ENCODE assay signal across 10 mouse cellular contexts in the genomic region with DNA sequence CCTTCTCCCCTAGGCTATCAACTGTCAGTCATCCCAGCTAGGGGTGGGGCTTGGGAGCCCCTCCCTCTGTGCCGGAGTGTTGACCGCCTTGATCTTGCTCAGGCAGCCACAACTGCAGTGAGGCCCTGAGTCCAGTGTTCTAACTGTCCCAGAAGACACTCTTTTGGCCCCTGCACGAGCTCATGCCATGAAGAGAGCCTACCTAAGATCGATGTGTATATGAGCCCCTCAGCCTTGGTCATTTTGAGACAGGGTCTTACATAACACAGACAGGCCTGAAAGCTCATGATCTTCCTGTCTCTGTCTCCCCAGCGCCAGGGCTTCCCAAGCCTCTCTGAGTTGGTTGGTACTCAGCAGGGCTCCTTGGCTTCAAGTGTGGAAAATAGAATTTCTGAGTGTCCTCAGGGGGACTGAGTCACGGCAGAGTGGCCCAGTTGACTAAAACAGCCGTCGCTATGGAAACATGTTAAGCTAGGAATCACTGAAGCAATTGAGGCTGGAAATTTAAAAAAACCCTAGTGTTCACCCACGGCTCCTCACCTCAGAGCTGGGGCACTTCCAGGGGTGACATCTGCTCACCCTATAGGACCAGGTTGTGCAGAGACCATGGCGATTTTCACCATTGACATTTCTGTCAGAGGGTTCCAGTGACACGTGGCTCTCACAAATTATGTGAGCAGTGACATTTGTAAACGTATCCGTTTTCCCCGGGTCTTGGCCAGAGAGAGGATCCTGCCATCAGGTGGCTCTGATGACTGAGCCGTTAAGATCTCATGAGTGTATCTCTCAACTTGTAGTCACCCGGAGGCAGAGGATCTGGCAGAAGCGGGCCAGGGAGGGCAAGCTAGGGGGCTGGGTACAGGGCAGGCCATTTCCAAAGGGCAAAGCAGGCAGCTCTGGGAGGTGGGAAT. TPM values are rescaled to one million over a fixed set of nuclear protein-coding genes. Genes with fewer than 3 reads are reported as not detected.
A peak's percentile ranks its signal among the peaks of the same experiment; 100 is the strongest.
DNase-seq lines count a peak whose midpoint lies in the region; ATAC-seq and TF ChIP-seq lines count a peak whose summit lies in the region.
"Had no signal": no experiment of that assay in that cellular context is flagged by ENCODE, and none has a peak within 500 bp of the region (broad histone marks: within the 10 kb centered on the region; RNA-seq: fewer than 3 reads in every experiment).

No protein-coding gene starts in this region.

- H3K4me3 ChIP-seq in embryonic fibroblast, embryonic 13.5 days (ENCODE audit: insufficient read depth, low read length), result no peak overlapping the region
- no peak overlapping the region for H3K4me3 ChIP-seq in hindbrain, embryonic 16.5 days (ENCODE audit: low read length)
- H3K4me3 ChIP-seq in midbrain, embryonic 15.5 days, result no peak overlapping the region
- H3K4me3 ChIP-seq: erythroblast, embryonic 14.5 days; limb, embryonic 12.5 days had no signal

- TF ChIP-seq POLR2A in embryonic fibroblast, embryonic 13.5 days (IDR thresholded peaks at IDR 0.05; ENCODE audit: low read depth, low read length), result no peak

- WGBS in hindbrain, embryonic 16.5 days, result 42% methylated on average over 17 of the region's 17 CpGs
- WGBS in midbrain, embryonic 15.5 days, result 46% methylated on average over 17 of the region's 17 CpGs

- no peaks in the 10 kb centered on the region for H3K9me3 ChIP-seq in hindbrain, embryonic 16.5 days (ENCODE audit: control insufficient read depth, low read length)
- no peaks in the 10 kb centered on the region for H3K9me3 ChIP-seq in midbrain, embryonic 15.5 days
- H3K9me3 ChIP-seq: limb, embryonic 12.5 days had no signal

- TF ChIP-seq CTCF in embryonic fibroblast, embryonic 13.5 days (IDR thresholded peaks at IDR 0.05; ENCODE audit: borderline replicate concordance, insufficient read depth, low read length), result no peak

- H3K27ac ChIP-seq in embryonic fibroblast, embryonic 13.5 days (ENCODE audit: insufficient read depth, low read length), result peak overlapping the region; percentile 52
- H3K27ac ChIP-seq in hindbrain, embryonic 16.5 days (ENCODE audit: low read depth, low read length), result peak overlapping the region; percentile 55
- H3K27ac ChIP-seq in midbrain, embryonic 15.5 days, result peak overlapping the region; percentile 30; the same call in 1 of the 2 replicates
- H3K27ac ChIP-seq: limb, embryonic 12.5 days had no signal

- H3K27me3 ChIP-seq in hindbrain, embryonic 16.5 days (replicated peaks; ENCODE audit: control insufficient read depth, insufficient read depth, low read length), result no peaks in the 10 kb centered on the region
- no peaks in the 10 kb centered on the region for H3K27me3 ChIP-seq in midbrain, embryonic 15.5 days (replicated peaks)
- H3K27me3 ChIP-seq: limb, embryonic 12.5 days had no signal

- H3K4me1 ChIP-seq in embryonic fibroblast, embryonic 13.5 days (ENCODE audit: control insufficient read depth, insufficient read depth, low read length), result peaks cover 8% of the 10 kb centered on the region; the same call in 1 of the 2 replicates
- H3K4me1 ChIP-seq in hindbrain, embryonic 16.5 days (ENCODE audit: control insufficient read depth, insufficient read depth, low read depth, low read length), result peaks cover 21% of the 10 kb centered on the region
- H3K4me1 ChIP-seq in midbrain, embryonic 15.5 days, result peaks cover 30% of the 10 kb centered on the region
- H3K4me1 ChIP-seq: limb, embryonic 12.5 days had no signal

- no peak overlapping the region for H3K9ac ChIP-seq in hindbrain, embryonic 16.5 days (ENCODE audit: low read depth, low read length)
- H3K9ac ChIP-seq in midbrain, embryonic 15.5 days, result no peak overlapping the region

- ATAC-seq in frontal cortex, adult (ENCODE audit: low TSS enrichment), result peak; percentile 82
- no peak for ATAC-seq in hindbrain, embryonic 16.5 days
- ATAC-seq in midbrain, embryonic 15.5 days (replicated peaks), result peak; percentile 38; the same call in 1 of the 2 replicates
- ATAC-seq in erythroblast, adult 5-6 weeks (replicated peaks; ENCODE audit: low FRiP score, poor library complexity, severe bottlenecking), result no peak

- peaks cover 9% of the 10 kb centered on the region for H3K36me3 ChIP-seq in hindbrain, embryonic 16.5 days (ENCODE audit: control insufficient read depth, insufficient read depth, low read length)
- H3K36me3 ChIP-seq in midbrain, embryonic 15.5 days (replicated peaks), result peaks cover 8% of the 10 kb centered on the region; the same call in 1 of the 2 replicates

- no peak for DNase-seq in frontal cortex, postnatal 10 days (ENCODE audit: low spot score in 2 of 2)
- DNase-seq in adipocyte (ENCODE audit: low spot score), result peak; percentile 59
- DNase-seq in layer of hippocampus, adult 9-11 months, result no peak

- no peak overlapping the region for H3K4me2 ChIP-seq in hindbrain, embryonic 16.5 days (ENCODE audit: low read length)
- no peak overlapping the region for H3K4me2 ChIP-seq in midbrain, embryonic 15.5 days
- H3K4me2 ChIP-seq: limb, embryonic 12.5 days had no signal

RNA-seq across cellular contexts. Expression of a gene that starts 50.7 kb away (rescaled TPM):
- 83.4 and 92.1 TPM in 2 replicates for polyA plus RNA-seq in embryonic fibroblast, embryonic 13.5 days (2011; ENCODE audit: insufficient read length, low read depth, missing spikeins)
- 43.2 and 46.0 TPM in 2 replicates for polyA plus RNA-seq in hindbrain, embryonic 16.5 days (2015; fragmentation: Nextera tagmentation; extraction: Ambion mirVana)
- 55.7 and 58.5 TPM in 2 replicates for polyA plus RNA-seq in midbrain, embryonic 15.5 days (2015; fragmentation: Nextera tagmentation; extraction: Ambion mirVana)
- total RNA-seq in erythroblast, adult 5-6 weeks (2015; ENCODE audit: low replicate concordance), result 21.1 and 23.6 TPM in 2 replicates
- 11.3 and 14.2 TPM in 2 replicates for total RNA-seq in erythroblast, adult 5-6 weeks (2017; ENCODE audit: low replicate concordance)

Comparison
In these comparisons a context has a peak if more than half of its experiments do, and no peak if none do; other contexts are left out.
1. ATAC-seq: peak in frontal cortex, adult (single experiment) and midbrain, embryonic 15.5 days (single experiment); none in hindbrain, embryonic 16.5 days (single experiment) and erythroblast, adult 5-6 weeks (single experiment).
2. Peak in every context shown above with its lines, with median percentiles within 50 percentile points of each other: H3K27ac ChIP-seq.